Mouse (Mus musculus) myocyte (in vitro differentiated cells): ENCODE results near the gene Hspb6.

Experiments
- MYOD1 ChIP-seq, 3 experiments: IDR thresholded peaks; one replicate each; pipeline ENCODE4 v1.6.1; 2011; ENCODE audit warnings: control low read depth in 2 of 3, low read depth in 2 of 3, mild to moderate bottlenecking in 2 of 3, moderate library complexity in 1 of 3; ENCODE audit not compliant: insufficient read length in 2 of 3, control insufficient read depth in 1 of 3
- POLR2A ChIP-seq: IDR thresholded peaks from one replicate; pipeline ENCODE4 v1.6.1; 2011; ENCODE audit warnings: low read depth, mild to moderate bottlenecking, control low read depth, moderate library complexity; ENCODE audit not compliant: insufficient read length
- TCF12 ChIP-seq: IDR thresholded peaks from one replicate; pipeline ENCODE4 v1.6.1; 2011; ENCODE audit warnings: mild to moderate bottlenecking, control low read depth; ENCODE audit not compliant: poor library complexity, insufficient read depth, severe bottlenecking
- USF1 ChIP-seq: IDR thresholded peaks from one replicate; pipeline ENCODE4 v1.6.1; 2011; ENCODE audit warnings: low read depth, mild to moderate bottlenecking, control low read depth, moderate library complexity

- TF ChIP-seq POLR2A (no peak), MYOD1 (IDR thresholded peaks at IDR 0.05; ENCODE audit: control insufficient read depth in 1 of 3, insufficient read length in 2 of 3, low read depth in 2 of 3) (no peak), USF1 (no peak), TCF12 (no peak)
Measured at GRCm38 (mm10) chr7:30586455-30587020, 34.6 kb downstream of the Hspb6 start.
